Mouse (Mus musculus) C2C12 (cell line): ENCODE data around the gene Ptpn14.

ENCODE experiments used
- CEBPB ChIP-seq: IDR thresholded peaks from one replicate; pipeline ENCODE4 v1.6.1; 2011; ENCODE audit warnings: low read depth, mild to moderate bottlenecking, control low read depth, moderate library complexity
- CTCF ChIP-seq: IDR thresholded peaks from one replicate; pipeline ENCODE4 v1.5.1; 2011; ENCODE audit not compliant: control insufficient read depth, insufficient read depth, insufficient read length
- MAX ChIP-seq: IDR thresholded peaks from one replicate; pipeline ENCODE4 v1.6.1; 2011; ENCODE audit warnings: mild to moderate bottlenecking, control low read depth
- MYOD1 ChIP-seq: IDR thresholded peaks from one replicate; pipeline ENCODE4 v1.6.1; 2011; ENCODE audit warnings: low read depth; ENCODE audit not compliant: control insufficient read depth, insufficient read length
- USF1 ChIP-seq: IDR thresholded peaks from one replicate; pipeline ENCODE4 v1.6.1; 2011; ENCODE audit warnings: low read depth, mild to moderate bottlenecking, control low read depth, moderate library complexity

GRCm38 (mm10) chr1:189864301-189864700 is 136.2 kb downstream of the Ptpn14 start:
- no peak for TF ChIP-seq CTCF
- no peak for TF ChIP-seq MAX
- no peak for TF ChIP-seq MYOD1
- no peak for TF ChIP-seq USF1
- no peak for TF ChIP-seq CEBPB
